Mouse (Mus musculus): ENCODE results near the gene Lhfp. TPM values are rescaled to one million over a fixed set of nuclear protein-coding genes. Genes with fewer than 3 reads are reported as not detected.
A peak's percentile ranks its signal among the peaks of the same experiment; 100 is the strongest.

Lhfp gene
- total RNA-seq, 2 experiments from 2014 or later, result 20.5 to 28.1 TPM

GRCm38 (mm10) chr3:53210691-53211526 lies 169.6 kb downstream of the Lhfp start:
- DNase-seq (ENCODE audit: low spot score in 2 of 2), result peak in 1 of 2 experiments; percentile 39

GRCm38 (mm10) chr3:53212599-53212998 lies 171.3 kb downstream of the Lhfp start:
- DNase-seq (ENCODE audit: low spot score in 2 of 2), result no peak

GRCm38 (mm10) chr3:53213346-53213745 lies 172.0 kb downstream of the Lhfp start:
- no peak for DNase-seq (ENCODE audit: low spot score in 2 of 2)

GRCm38 (mm10) chr3:53213746-53214271 lies 172.5 kb downstream of the Lhfp start:
- DNase-seq (ENCODE audit: low spot score in 2 of 2), result no peak

GRCm38 (mm10) chr3:53214386-53214785 lies 173.1 kb downstream of the Lhfp start:
- no peak for DNase-seq (ENCODE audit: low spot score in 2 of 2)

- DNase-seq (ENCODE audit: low spot score in 2 of 2), result no peak
Observed at GRCm38 (mm10) chr3:53217697-53218096, 176.4 kb downstream of the Lhfp start.

GRCm38 (mm10) chr3:53221531-53222272 lies 180.4 kb downstream of the Lhfp start:
- DNase-seq (ENCODE audit: low spot score in 2 of 2), result peak in 1 of 2 experiments; percentile 41

GRCm38 (mm10) chr3:53224141-53224540 lies 182.8 kb downstream of the Lhfp start:
- no peak for DNase-seq (ENCODE audit: low spot score in 2 of 2)

- DNase-seq (ENCODE audit: low spot score in 2 of 2), result no peak
Observed at GRCm38 (mm10) chr3:53225774-53226173, 184.4 kb downstream of the Lhfp start.

- DNase-seq (ENCODE audit: low spot score in 2 of 2), result no peak
Observed at GRCm38 (mm10) chr3:53226223-53226622, 184.9 kb downstream of the Lhfp start.

- DNase-seq (ENCODE audit: low spot score in 2 of 2), result no peak
Observed at GRCm38 (mm10) chr3:53227866-53228265, 186.5 kb downstream of the Lhfp start.

- no peak for DNase-seq (ENCODE audit: low spot score in 2 of 2)
Observed at GRCm38 (mm10) chr3:53230562-53230961, 189.2 kb downstream of the Lhfp start.

GRCm38 (mm10) chr3:53231112-53231511 lies 189.8 kb downstream of the Lhfp start:
- no peak for DNase-seq (ENCODE audit: low spot score in 2 of 2)

- DNase-seq (ENCODE audit: low spot score in 2 of 2), result peak in 1 of 2 experiments; percentile 50
Observed at GRCm38 (mm10) chr3:53232411-53232810, 191.1 kb downstream of the Lhfp start.

- no peak for DNase-seq (ENCODE audit: low spot score in 2 of 2)
Observed at GRCm38 (mm10) chr3:53234689-53235088, 193.4 kb downstream of the Lhfp start.

GRCm38 (mm10) chr3:53236471-53236870 lies 195.1 kb downstream of the Lhfp start:
- no peak for DNase-seq (ENCODE audit: low spot score in 2 of 2)

- no peak for DNase-seq (ENCODE audit: low spot score in 2 of 2)
Observed at GRCm38 (mm10) chr3:53240150-53240549, 198.8 kb downstream of the Lhfp start.

GRCm38 (mm10) chr3:53245571-53246208 lies 204.4 kb downstream of the Lhfp start:
- no peak for DNase-seq (ENCODE audit: low spot score in 2 of 2)

GRCm38 (mm10) chr3:53247102-53247501 lies 205.8 kb downstream of the Lhfp start:
- peak in 1 of 2 experiments; percentile 30 for DNase-seq (ENCODE audit: low spot score in 2 of 2)

- DNase-seq (ENCODE audit: low spot score in 2 of 2), result no peak
Observed at GRCm38 (mm10) chr3:53248158-53248874, 207.0 kb downstream of the Lhfp start.

GRCm38 (mm10) chr3:53252556-53252955 lies 211.2 kb downstream of the Lhfp start:
- DNase-seq (ENCODE audit: low spot score in 2 of 2), result no peak
